Mouse (Mus musculus): ENCODE data around the gene Cntnap4. TPM values are rescaled to one million over a fixed set of nuclear protein-coding genes. Genes with fewer than 3 reads are reported as not detected.
"Not testable (repeated sequence)": the region's sequence is repeated elsewhere in the genome, so short reads cannot be mapped to it uniquely, and the experiment has no call there.

Gene Cntnap4
- total RNA-seq, 2 experiments from 2014 or later: 20.3 to 22.5 TPM

- no peak for TF ChIP-seq CTCF (IDR thresholded peaks at IDR 0.05)
- intact Hi-C loops (cut with DNase I): no loop called here
- no peak for DNase-seq (ENCODE audit: extremely low spot score in 1 of 2, low spot score in 2 of 2)
- Histone ChIP-seq H3K4me3 (no peak overlapping the region), H3K27ac (no peak overlapping the region)
These were observed 165.7 kb downstream of the Cntnap4 start for GRCm38 (mm10) chr8:112735575-112735974.

GRCm38 (mm10) chr8:112743331-112743730 is 173.5 kb downstream of the Cntnap4 start:
- no peak overlapping the region for H3K4me3 ChIP-seq
- no peak overlapping the region for H3K27ac ChIP-seq
- intact Hi-C loops (cut with DNase I): no loop called here
- DNase-seq (ENCODE audit: extremely low spot score in 1 of 2, low spot score in 2 of 2): no peak
- no peak for TF ChIP-seq CTCF (IDR thresholded peaks at IDR 0.05)

GRCm38 (mm10) chr8:112747296-112747695 is 177.5 kb downstream of the Cntnap4 start:
- no peak for DNase-seq (ENCODE audit: extremely low spot score in 1 of 2, low spot score in 2 of 2)
- peak overlapping the region; percentile 45; the same call in 1 of the 2 replicates for H3K27ac ChIP-seq

GRCm38 (mm10) chr8:112755171-112755570 is 185.3 kb downstream of the Cntnap4 start:
- intact Hi-C loops (cut with DNase I): no loop called here
- no peak for TF ChIP-seq CTCF (IDR thresholded peaks at IDR 0.05)
- H3K27ac ChIP-seq: no peak overlapping the region
- H3K4me3 ChIP-seq: no peak overlapping the region
- DNase-seq (ENCODE audit: extremely low spot score in 1 of 2, low spot score in 2 of 2): no peak

More at GRCm38 (mm10) chr8:112747296-112747695, 177.5 kb downstream of the Cntnap4 start:
- TF ChIP-seq CTCF (IDR thresholded peaks at IDR 0.05): no peak
- no peak overlapping the region for H3K4me3 ChIP-seq
- intact Hi-C loops (cut with DNase I): no loop called here

- DNase-seq (ENCODE audit: extremely low spot score in 1 of 2, low spot score in 2 of 2): no peak
- TF ChIP-seq CTCF (IDR thresholded peaks at IDR 0.05): no peak
- intact Hi-C loops (cut with DNase I): no loop called here
- no peak overlapping the region for H3K4me3 ChIP-seq
- no peak overlapping the region for H3K27ac ChIP-seq
These were observed 233.2 kb downstream of the Cntnap4 start for GRCm38 (mm10) chr8:112803058-112803457.

- TF ChIP-seq CTCF (IDR thresholded peaks at IDR 0.05): no peak
- Histone ChIP-seq H3K4me3 (no peak overlapping the region), H3K27ac (no peak overlapping the region)
- intact Hi-C loops (cut with DNase I): no loop called here
- DNase-seq (ENCODE audit: extremely low spot score in 1 of 2, low spot score in 2 of 2): no peak
These were observed 239.5 kb downstream of the Cntnap4 start for GRCm38 (mm10) chr8:112809382-112809781.

GRCm38 (mm10) chr8:112841057-112841456 is 271.2 kb downstream of the Cntnap4 start:
- Histone ChIP-seq H3K4me3 (no peak overlapping the region), H3K27ac (no peak overlapping the region)
- intact Hi-C loops (cut with DNase I): no loop called here
- TF ChIP-seq CTCF (IDR thresholded peaks at IDR 0.05): no peak
- no peak for DNase-seq (ENCODE audit: extremely low spot score in 1 of 2, low spot score in 2 of 2)

- DNase-seq (ENCODE audit: extremely low spot score in 1 of 2, low spot score in 2 of 2); H3K4me3 ChIP-seq; H3K27ac ChIP-seq; intact Hi-C loops (cut with DNase I): not testable (repeated sequence)
These were observed 279.7 kb downstream of the Cntnap4 start for GRCm38 (mm10) chr8:112849541-112849940.

- TF ChIP-seq CTCF (IDR thresholded peaks at IDR 0.05): no peak
- intact Hi-C loops (cut with DNase I): loop anchor here (5.0 kb wide), 1 partner anchor 334 kb away; the partner anchor contains the start of gene Cntnap4
These were observed 336.7 kb downstream of the Cntnap4 start for GRCm38 (mm10) chr8:112906458-112907112.

GRCm38 (mm10) chr8:112909527-112909926 is 339.7 kb downstream of the Cntnap4 start:
- peak; percentile 30 for TF ChIP-seq CTCF (IDR thresholded peaks at IDR 0.05)
- no peak for DNase-seq (ENCODE audit: extremely low spot score in 1 of 2, low spot score in 2 of 2)
- H3K4me3 ChIP-seq: no peak overlapping the region
- intact Hi-C loops (cut with DNase I): loop anchor here (5.0 kb wide), 1 partner anchor 337 kb away; the partner anchor contains the start of gene Cntnap4
- no peak overlapping the region for H3K27ac ChIP-seq

More at GRCm38 (mm10) chr8:112906458-112907112, 336.7 kb downstream of the Cntnap4 start:
- Histone ChIP-seq H3K4me3 (no peak overlapping the region), H3K27ac (no peak overlapping the region; the same call in 1 of the 2 replicates)
- DNase-seq (ENCODE audit: extremely low spot score in 1 of 2, low spot score in 2 of 2): peak; percentile 77 to 85

- no peak for TF ChIP-seq CTCF (IDR thresholded peaks at IDR 0.05)
- DNase-seq (ENCODE audit: extremely low spot score in 1 of 2, low spot score in 2 of 2): no peak
- intact Hi-C loops (cut with DNase I): loop anchor here (10.0 kb wide), 1 partner anchor 847 kb away; no protein-coding TSS in a partner anchor
- Histone ChIP-seq H3K4me3 (no peak overlapping the region), H3K27ac (no peak overlapping the region)
These were observed 341.6 kb downstream of the Cntnap4 start for GRCm38 (mm10) chr8:112911422-112911821.

- no peak for DNase-seq (ENCODE audit: extremely low spot score in 1 of 2, low spot score in 2 of 2)
- H3K4me3 ChIP-seq: no peak overlapping the region
- intact Hi-C loops (cut with DNase I): no loop called here
- H3K27ac ChIP-seq: no peak overlapping the region
- no peak for TF ChIP-seq CTCF (IDR thresholded peaks at IDR 0.05)
These were observed 352.3 kb downstream of the Cntnap4 start for GRCm38 (mm10) chr8:112922151-112922550.

GRCm38 (mm10) chr8:112922789-112923188 is 352.9 kb downstream of the Cntnap4 start:
- Histone ChIP-seq H3K4me3 (no peak overlapping the region), H3K27ac (no peak overlapping the region)
- intact Hi-C loops (cut with DNase I): no loop called here
- no peak for DNase-seq (ENCODE audit: extremely low spot score in 1 of 2, low spot score in 2 of 2)
- no peak for TF ChIP-seq CTCF (IDR thresholded peaks at IDR 0.05)

Measured in left cerebral cortex, adult 2 months (tissue).